Mouse (Mus musculus): ENCODE data around the gene Meox2.

GRCm38 (mm10) chr12:37108390-37108738 is at the start of gene Meox2:
- TF ChIP-seq CTCF (IDR thresholded peaks at IDR 0.05; ENCODE audit: extremely low read depth, insufficient read depth, low read length): no peak
- no peak for TF ChIP-seq POLR2A (IDR thresholded peaks at IDR 0.05; ENCODE audit: extremely low read depth, insufficient read depth, low read length)

All from cortical plate, adult 2 months (tissue).